Mouse (Mus musculus) testis, postnatal 10 days (tissue): ENCODE results near the gene Stard10.

ENCODE experiments used
- DNase-seq: peaks from one replicate; pipeline ENCODE4 v3.0.0; 2021; ENCODE audit warnings: low spot score

The Stard10 gene

DNA sequence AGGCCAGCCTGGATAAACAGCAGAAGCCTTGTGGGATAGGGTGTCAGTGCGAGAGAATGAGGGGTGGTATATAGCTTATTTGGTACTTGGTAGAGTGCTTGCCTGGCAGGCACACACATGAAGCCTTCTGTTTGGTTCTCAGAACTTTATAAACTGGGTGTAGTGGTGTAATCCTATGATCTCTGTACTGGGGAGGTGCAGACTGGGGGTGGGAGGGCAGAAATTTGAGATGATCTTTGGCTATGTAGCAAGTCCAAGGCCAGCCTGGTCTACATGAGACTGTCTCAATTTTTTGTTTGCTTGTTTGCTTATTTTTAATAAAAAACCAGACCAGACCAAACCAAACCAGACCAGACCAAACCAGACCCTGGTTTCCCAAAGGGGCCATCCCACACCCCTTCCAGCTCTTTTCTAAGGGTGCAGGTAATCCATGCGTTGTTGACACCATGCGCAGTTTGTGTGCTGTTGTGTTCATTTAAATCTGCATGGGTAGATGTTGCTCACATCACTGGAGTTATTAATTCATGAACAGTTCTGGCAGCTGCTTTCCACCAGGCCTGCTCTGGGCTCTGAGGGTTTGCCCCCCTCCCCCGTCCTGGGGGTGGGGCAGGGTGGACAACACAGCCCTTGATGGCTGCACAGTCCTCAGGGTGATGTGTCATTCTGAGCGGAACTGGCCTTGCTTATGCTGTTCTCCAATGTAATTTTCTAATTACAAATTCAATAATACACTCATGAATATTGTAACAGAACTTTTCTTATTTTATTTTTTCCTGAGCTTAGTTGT, 15.4 kb downstream of the Stard10 start:
- DNase-seq = no peak

DNA sequence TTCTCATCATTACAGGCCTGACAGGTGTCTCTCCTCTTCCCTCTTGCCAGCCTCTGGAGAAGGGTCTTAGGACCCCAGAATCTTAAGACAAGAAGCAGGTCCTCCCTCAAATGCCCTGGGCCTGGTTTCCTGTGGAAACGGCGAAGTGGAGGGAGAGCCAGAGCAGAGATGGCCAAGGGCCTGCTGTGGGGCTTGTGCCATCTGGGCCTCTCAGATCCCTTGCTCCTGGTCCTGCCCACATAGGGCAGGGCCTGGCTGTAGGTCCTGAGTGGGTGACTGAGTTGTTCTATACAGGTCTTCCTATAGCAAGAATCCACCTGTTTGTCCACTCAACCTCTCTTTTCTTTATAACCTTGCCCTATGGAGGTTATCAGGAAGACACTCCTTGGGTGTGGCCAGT, 18.3 kb downstream of the Stard10 start:
- no peak for DNase-seq

GRCm38 (mm10) chr7:101336686-101337085, 19.8 kb downstream of the Stard10 start:
- no peak for DNase-seq

DNA sequence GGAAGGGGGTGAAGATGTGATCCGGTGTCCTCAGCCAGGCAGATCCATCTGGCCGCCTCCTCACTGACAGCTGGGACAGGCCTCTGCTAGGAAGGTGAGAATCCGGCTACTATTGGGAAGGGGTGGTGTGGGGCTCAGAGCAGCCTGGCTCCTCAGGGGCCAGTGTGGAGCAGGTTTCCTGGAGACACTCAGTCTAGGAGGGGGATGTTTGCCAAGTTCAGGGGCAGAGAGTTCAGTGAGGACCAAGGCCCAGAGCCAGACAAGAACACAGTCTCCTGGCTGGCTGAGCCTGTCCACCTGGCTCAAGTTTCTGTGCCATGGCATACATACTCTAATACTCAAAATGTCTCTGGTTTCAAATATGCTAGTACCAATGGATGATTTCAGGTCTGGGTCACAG, 20.5 kb downstream of the Stard10 start:
- no peak for DNase-seq

DNA sequence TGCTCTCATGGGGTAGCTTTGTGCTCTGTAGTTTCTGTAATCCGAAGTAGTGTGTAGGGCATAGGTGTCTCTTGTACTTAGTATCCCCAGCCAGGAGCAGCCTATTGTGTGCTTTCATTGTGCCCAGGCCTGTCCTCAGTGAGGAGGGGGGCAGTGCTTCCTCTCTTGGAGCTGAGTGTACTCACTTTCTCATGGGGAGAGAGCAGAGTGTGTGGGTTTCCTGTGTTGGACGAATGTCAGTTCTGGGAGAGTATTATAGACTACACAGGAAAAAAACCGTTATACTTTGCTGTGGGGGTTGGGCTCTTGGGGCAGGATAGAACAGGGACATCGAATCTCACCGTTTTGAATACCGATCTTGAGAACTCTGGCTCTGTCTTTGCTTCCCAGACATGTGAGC, 24.5 kb downstream of the Stard10 start:
- no peak for DNase-seq

- DNase-seq = no peak
Observed at GRCm38 (mm10) chr7:101343135-101343534, 26.2 kb downstream of the Stard10 start.

DNA sequence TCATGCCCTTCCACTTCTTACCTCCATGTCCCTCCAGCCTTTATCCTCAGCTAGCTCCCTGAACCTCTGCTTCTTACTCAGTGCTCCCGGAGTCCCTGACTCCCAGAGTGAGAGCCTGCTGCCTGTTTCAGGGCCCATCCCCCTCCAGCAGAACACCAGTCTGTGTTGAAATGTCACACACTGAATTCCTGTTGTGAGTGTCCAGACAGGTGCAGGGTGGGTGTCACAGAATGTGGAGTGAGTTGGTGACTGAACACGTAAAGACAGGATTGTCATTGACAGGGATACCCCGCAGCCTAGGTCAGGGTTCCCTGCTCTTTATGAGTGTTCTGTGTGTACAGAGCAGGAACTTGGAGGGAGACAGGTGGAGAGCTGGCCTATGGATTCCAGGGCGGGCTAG, 28.0 kb downstream of the Stard10 start:
- no peak for DNase-seq

DNA sequence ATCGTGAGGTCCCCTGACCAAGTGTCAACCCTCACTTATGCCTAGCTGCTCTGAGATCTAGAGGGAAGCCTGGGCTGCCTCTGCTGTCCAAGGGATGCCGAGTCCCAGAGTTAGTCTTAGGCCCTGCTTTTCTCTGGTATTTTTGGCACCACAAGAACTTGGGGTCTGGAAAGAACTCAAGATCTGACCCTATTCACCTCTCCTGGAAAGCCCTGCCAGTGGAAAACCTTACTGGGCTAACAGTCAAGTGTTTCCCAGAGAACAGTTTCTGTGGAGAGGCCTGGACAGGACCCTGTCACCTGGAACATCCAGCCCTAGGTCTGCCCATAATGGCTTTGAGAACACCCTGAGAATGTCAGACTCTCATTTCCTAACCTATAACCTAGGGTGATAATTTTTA, 30.1 kb downstream of the Stard10 start:
- DNase-seq = no peak

GRCm38 (mm10) chr7:101347767-101348270, 30.9 kb downstream of the Stard10 start, which contains the start of gene Arap1:
Arap1 (plus strand) TSS chr7:101348067.
- peak; percentile 70 for DNase-seq

- DNase-seq = no peak
Observed at GRCm38 (mm10) chr7:101348312-101348711, 31.4 kb downstream of the Stard10 start.

DNA sequence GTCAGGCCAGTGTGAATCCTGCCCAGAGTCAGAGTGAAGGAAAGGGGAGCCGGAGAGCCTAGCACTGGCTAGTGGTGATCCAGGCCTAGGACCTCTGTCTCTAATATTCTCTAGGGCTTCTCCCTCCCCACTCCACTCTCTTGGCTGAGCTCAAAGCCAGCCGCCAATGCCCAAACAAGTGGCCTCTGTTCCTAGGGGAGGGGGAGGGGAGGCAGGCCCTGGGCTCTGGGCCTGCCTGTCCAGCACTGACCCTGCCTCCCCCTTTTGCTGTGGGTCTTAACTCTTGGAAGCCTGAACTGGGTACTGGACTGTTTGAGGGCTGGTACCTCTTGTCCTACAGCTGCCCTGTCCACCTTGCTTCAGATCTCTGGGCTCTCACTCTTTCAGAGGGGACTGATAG, 33.0 kb downstream of the Stard10 start:
- DNase-seq = no peak

DNA sequence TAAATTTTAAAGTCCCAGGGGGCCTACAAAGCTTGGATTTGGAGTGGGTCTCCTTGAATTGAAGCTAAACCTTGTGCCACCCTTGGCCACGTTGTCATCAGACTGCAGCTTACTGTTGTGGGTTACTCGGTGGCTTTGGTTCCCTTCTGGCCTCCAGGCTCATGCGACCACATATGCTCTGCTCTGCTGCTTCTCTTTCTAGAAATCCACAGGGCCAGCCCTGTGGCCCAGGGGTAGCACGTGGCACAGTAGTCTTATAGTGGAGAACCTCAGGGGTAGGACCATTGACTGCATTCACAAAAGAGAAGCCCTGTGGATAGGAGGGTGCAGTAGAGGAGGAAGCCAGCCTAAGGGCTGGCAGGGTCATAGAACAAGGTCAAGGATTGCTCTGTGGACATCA, 35.5 kb downstream of the Stard10 start:
- no peak for DNase-seq

- DNase-seq = no peak
Observed at GRCm38 (mm10) chr7:101354423-101354822, 37.5 kb downstream of the Stard10 start.

- no peak for DNase-seq
Observed at GRCm38 (mm10) chr7:101355551-101356100, 38.7 kb downstream of the Stard10 start.

DNA sequence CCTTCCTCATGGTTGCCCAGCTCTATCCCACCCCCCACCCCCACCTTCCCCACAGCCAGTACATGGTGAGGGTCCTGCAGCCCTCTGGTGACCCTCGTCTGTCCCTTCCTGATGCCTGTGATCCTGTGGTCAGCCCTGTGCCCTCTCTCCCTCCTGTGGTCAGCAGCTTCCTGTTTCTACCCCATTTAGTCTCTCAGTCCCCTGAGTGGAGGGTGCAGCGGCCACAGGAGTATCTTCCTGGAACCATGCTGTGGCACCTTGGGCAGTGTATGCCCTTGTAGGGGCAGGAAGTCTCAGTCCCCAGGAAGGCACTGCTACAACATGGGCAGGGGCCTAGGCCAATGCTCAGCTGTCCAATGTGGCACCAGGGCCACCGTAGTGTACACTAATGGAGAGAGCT, 40.0 kb downstream of the Stard10 start:
- DNase-seq = no peak

DNA sequence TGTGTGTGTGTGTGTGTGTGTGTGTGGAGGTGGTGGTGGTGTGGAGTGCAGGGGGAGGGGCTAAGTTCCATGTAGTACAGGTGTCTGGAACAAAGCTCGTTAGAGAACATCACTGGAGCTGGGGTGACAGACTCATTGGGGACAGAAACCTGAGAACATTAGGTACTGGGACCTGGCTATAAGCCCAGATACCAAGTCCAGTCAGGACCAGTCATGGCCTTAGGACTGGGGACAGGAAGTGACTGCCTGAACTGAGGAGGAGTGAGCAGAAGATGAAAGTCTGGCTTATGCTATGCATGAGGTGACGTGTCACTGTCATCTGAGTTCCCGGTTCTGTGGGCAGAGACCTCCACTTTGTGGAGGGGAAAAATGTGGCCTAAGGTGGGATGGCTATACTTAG, 43.5 kb downstream of the Stard10 start:
- DNase-seq = no peak

GRCm38 (mm10) chr7:101361021-101361420, 44.1 kb downstream of the Stard10 start:
- DNase-seq = no peak

GRCm38 (mm10) chr7:101361767-101362166, 44.9 kb downstream of the Stard10 start:
- DNase-seq = no peak

- no peak for DNase-seq
Observed at GRCm38 (mm10) chr7:101362791-101363191, 45.9 kb downstream of the Stard10 start.

- no peak for DNase-seq
Observed at GRCm38 (mm10) chr7:101363914-101364313, 47.0 kb downstream of the Stard10 start.

DNA sequence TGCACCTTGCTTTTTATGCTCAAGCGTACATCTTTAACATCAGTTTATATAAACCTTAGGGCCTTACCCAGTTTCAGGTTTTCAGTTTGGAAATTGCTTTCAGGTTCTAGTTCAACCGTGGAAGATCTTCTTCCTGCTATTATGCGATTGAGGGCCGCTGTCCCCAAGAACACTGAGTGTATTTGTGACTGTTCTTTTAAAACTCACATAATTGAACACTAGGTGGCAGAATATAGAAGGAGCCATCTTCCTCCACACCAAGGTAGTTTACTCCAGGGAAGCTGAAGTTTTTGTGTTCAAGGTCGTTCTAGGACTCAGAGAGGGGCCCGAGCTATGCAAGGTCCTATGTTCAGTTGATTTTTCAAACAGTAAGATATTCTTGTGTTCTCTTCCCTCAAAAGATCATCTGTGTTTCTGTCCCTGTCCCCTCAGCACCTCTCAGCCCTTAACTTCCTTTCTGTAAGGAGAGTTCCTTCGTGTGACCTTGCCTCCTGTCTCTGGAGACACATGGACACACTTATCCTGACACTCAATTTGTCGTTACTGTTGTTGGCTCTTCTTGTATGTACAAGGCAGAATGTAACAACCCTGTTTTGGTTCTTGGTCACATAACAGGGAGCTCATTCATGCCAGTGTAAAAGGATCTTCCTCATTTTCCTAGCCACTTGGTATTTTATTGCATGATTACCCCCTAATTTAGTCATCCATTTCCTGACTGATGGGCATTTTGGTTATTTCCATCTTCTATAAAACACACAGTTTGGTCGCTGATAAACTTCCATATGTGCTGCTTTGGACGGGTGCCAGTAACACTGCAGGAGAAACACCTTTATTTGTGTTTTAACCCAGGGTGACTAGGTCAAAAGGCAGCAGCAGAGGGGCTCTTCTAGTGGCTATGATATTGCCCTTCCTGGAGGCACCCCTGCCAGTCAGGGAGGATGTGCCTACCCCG, 51.3 kb downstream of the Stard10 start:
- DNase-seq = no peak

- DNase-seq = no peak
Observed at GRCm38 (mm10) chr7:101369666-101370065, 52.8 kb downstream of the Stard10 start.

- no peak for DNase-seq
Observed at GRCm38 (mm10) chr7:101373082-101373481, 56.2 kb downstream of the Stard10 start.
